Mouse (Mus musculus) kidney, embryonic 14.5 days (tissue): ENCODE data around the gene Myadml2. TPM values are rescaled to one million over a fixed set of nuclear protein-coding genes. Genes with fewer than 3 reads are reported as not detected.

ENCODE experiments used
- ATAC-seq: fragments of 200-750 bp; cut with Nextera tagmentation; 2 replicates; pipeline ENCODE4 v1.8.0; 2017; ENCODE audit warnings: moderate number of reproducible peaks, mild to moderate bottlenecking, moderate TSS enrichment, moderate library complexity; ENCODE audit not compliant: low FRiP score, low TSS enrichment
- H3K27ac ChIP-seq: fragments of 300-500 bp; sonication (generic); 2 replicates; pipeline ENCODE4 v1.5.1; 2014; ENCODE audit warnings: low read depth, mild to moderate bottlenecking, low read length, moderate library complexity, mixed read lengths
- H3K27me3 ChIP-seq: fragments of 300-500 bp; sonication (generic); 2 replicates; pipeline ENCODE4 v1.6.1; 2014; ENCODE audit warnings: mild to moderate bottlenecking, low read length; ENCODE audit not compliant: control insufficient read depth, insufficient read depth
- H3K36me3 ChIP-seq: fragments of 300-500 bp; sonication (generic); 2 replicates; pipeline ENCODE4 v1.6.1; 2014; ENCODE audit warnings: low read length, mixed read lengths; ENCODE audit not compliant: control insufficient read depth, insufficient read depth
- H3K4me1 ChIP-seq: fragments of 300-500 bp; sonication (generic); 2 replicates; pipeline ENCODE4 v1.6.1; 2014; ENCODE audit warnings: low read length, mixed read lengths; ENCODE audit not compliant: control insufficient read depth, insufficient read depth
- H3K4me2 ChIP-seq: fragments of 300-500 bp; sonication (generic); replicated peaks from 2 replicates; pipeline ENCODE4 v1.6.1; 2014; ENCODE audit warnings: low read depth, mild to moderate bottlenecking, low read length
- H3K4me3 ChIP-seq: fragments of 300-500 bp; sonication (generic); 2 replicates; pipeline ENCODE4 v1.5.1; 2014; ENCODE audit warnings: mild to moderate bottlenecking, low read length
- H3K9ac ChIP-seq: fragments of 300-500 bp; sonication (generic); 2 replicates; pipeline ENCODE4 v1.6.1; 2014; ENCODE audit warnings: low read depth, mild to moderate bottlenecking, low read length, moderate library complexity
- H3K9me3 ChIP-seq: fragments of 300-500 bp; sonication (generic); 2 replicates; pipeline ENCODE4 v1.6.1; 2016; ENCODE audit warnings: low read length; ENCODE audit not compliant: control insufficient read depth
- WGBS: fragments of 180-500 bp; shearing (Covaris S2); extraction: QIAGEN DNeasy Blood & Tissue Kit; methylation state at CpG from one replicate; pipeline ENCODE4 v1.1.7; 2014; 5-methylcytosine and 5-hydroxymethylcytosine counted together
- polyA plus RNA-seq: library from polyadenylated mRNA; unstranded; fragments of >200 nt; fragmentation: Nextera tagmentation; extraction: Ambion mirVana; gene quantifications from 2 replicates; pipeline ENCODE4 v1.2.1, GENCODE M21; 2014

Gene Myadml2
- polyA plus RNA-seq, 1 experiment from 2014 or later = not detected

GRCm38 (mm10) chr11:120666617-120667016, 18.7 kb upstream of the Myadml2 start:
- Histone ChIP-seq H3K27me3 (peaks cover 30% of the 10 kb centered on the region), H3K9ac (no peak overlapping the region), H3K4me3 (no peak overlapping the region), H3K27ac (no peak overlapping the region; the same call in 1 of the 2 replicates), H3K4me2 (no peak overlapping the region), H3K9me3 (no peaks in the 10 kb centered on the region), H3K36me3 (no peaks in the 10 kb centered on the region), H3K4me1 (no peaks in the 10 kb centered on the region)
- WGBS = 4% methylated on average over 3 of the region's 3 CpGs
- no peak for ATAC-seq

- no peak overlapping the region for H3K4me2 ChIP-seq
- H3K4me3 ChIP-seq = no peak overlapping the region
- 83% methylated on average over 3 of the region's 3 CpGs for WGBS
- no peaks in the 10 kb centered on the region for H3K9me3 ChIP-seq
- no peak for ATAC-seq
- H3K4me1 ChIP-seq = peaks cover 8% of the 10 kb centered on the region
- no peak overlapping the region for H3K9ac ChIP-seq
- peaks cover 42% of the 10 kb centered on the region for H3K27me3 ChIP-seq
- H3K27ac ChIP-seq = no peak overlapping the region
- no peaks in the 10 kb centered on the region for H3K36me3 ChIP-seq
Measured at GRCm38 (mm10) chr11:120665406-120665805, 17.4 kb upstream of the Myadml2 start.

GRCm38 (mm10) chr11:120663714-120664113, 15.8 kb upstream of the Myadml2 start:
- no peak overlapping the region for H3K27ac ChIP-seq

GRCm38 (mm10) chr11:120662759-120663158, 14.8 kb upstream of the Myadml2 start:
- Histone ChIP-seq H3K4me2 (no peak overlapping the region), H3K27me3 (peaks cover 67% of the 10 kb centered on the region), H3K4me3 (no peak overlapping the region), H3K9me3 (no peaks in the 10 kb centered on the region), H3K27ac (no peak overlapping the region), H3K9ac (no peak overlapping the region), H3K4me1 (peaks cover 18% of the 10 kb centered on the region), H3K36me3 (no peaks in the 10 kb centered on the region)
- ATAC-seq = no peak
- 79% methylated on average over 6 of the region's 6 CpGs for WGBS

More at GRCm38 (mm10) chr11:120663714-120664113, 15.8 kb upstream of the Myadml2 start:
- no peak overlapping the region for H3K4me2 ChIP-seq
- no peak overlapping the region for H3K9ac ChIP-seq
- peaks cover 59% of the 10 kb centered on the region for H3K27me3 ChIP-seq
- no peak for ATAC-seq
- no peak overlapping the region for H3K4me3 ChIP-seq
- H3K9me3 ChIP-seq = no peaks in the 10 kb centered on the region
- 90% methylated on average over 5 of the region's 5 CpGs for WGBS
- H3K36me3 ChIP-seq = no peaks in the 10 kb centered on the region
- peaks cover 18% of the 10 kb centered on the region for H3K4me1 ChIP-seq

GRCm38 (mm10) chr11:120661076-120661460, 13.1 kb upstream of the Myadml2 start, which contains the start of gene Notum:
TSS of gene Notum (minus strand) at chr11:120661175.
- peaks cover 67% of the 10 kb centered on the region for H3K27me3 ChIP-seq
- under 1% methylated on average over 35 of the region's 35 CpGs for WGBS
- no peaks in the 10 kb centered on the region for H3K36me3 ChIP-seq
- H3K9me3 ChIP-seq = no peaks in the 10 kb centered on the region
- H3K4me3 ChIP-seq = peak within 1 kb of the TSS; percentile 36
- H3K4me2 ChIP-seq = peak within 1 kb of the TSS; percentile 77
- no peak for ATAC-seq
- no peak within 1 kb of the TSS for H3K27ac ChIP-seq
- H3K9ac ChIP-seq = peak within 1 kb of the TSS; percentile 44
- H3K4me1 ChIP-seq = peaks cover 18% of the 10 kb centered on the region

- H3K4me2 ChIP-seq = peak overlapping the region; percentile 77
- peak overlapping the region; percentile 36 for H3K4me3 ChIP-seq
- H3K9ac ChIP-seq = peak overlapping the region; percentile 44
- H3K36me3 ChIP-seq = no peaks in the 10 kb centered on the region
- H3K4me1 ChIP-seq = peaks cover 18% of the 10 kb centered on the region
- WGBS = under 1% methylated on average over 81 of the region's 95 CpGs
- ATAC-seq = peak; percentile 60; the same call in 1 of the 2 replicates
- H3K27me3 ChIP-seq = peaks cover 66% of the 10 kb centered on the region
- H3K9me3 ChIP-seq = no peaks in the 10 kb centered on the region
- H3K27ac ChIP-seq = no peak overlapping the region
Measured at GRCm38 (mm10) chr11:120660301-120661075, 12.5 kb upstream of the Myadml2 start.

GRCm38 (mm10) chr11:120659509-120660300, 11.7 kb upstream of the Myadml2 start:
- H3K4me1 ChIP-seq = peaks cover 18% of the 10 kb centered on the region
- H3K27ac ChIP-seq = no peak overlapping the region
- H3K36me3 ChIP-seq = no peaks in the 10 kb centered on the region
- H3K4me3 ChIP-seq = peak overlapping the region; percentile 36
- ATAC-seq = peak; percentile 25
- peak overlapping the region; percentile 77 for H3K4me2 ChIP-seq
- peaks cover 60% of the 10 kb centered on the region for H3K27me3 ChIP-seq
- 1% methylated on average over 49 of the region's 50 CpGs for WGBS
- H3K9me3 ChIP-seq = no peaks in the 10 kb centered on the region
- H3K9ac ChIP-seq = peak overlapping the region; percentile 44

GRCm38 (mm10) chr11:120658876-120659410, 11.0 kb upstream of the Myadml2 start:
- Histone ChIP-seq H3K36me3 (no peaks in the 10 kb centered on the region), H3K4me1 (peaks cover 18% of the 10 kb centered on the region), H3K9ac (no peak overlapping the region), H3K9me3 (no peaks in the 10 kb centered on the region), H3K4me3 (no peak overlapping the region; the same call in 1 of the 2 replicates), H3K27me3 (peaks cover 60% of the 10 kb centered on the region), H3K27ac (no peak overlapping the region), H3K4me2 (peak overlapping the region; percentile 5; the same call in 1 of the 2 replicates)
- peak; percentile 36; the same call in 1 of the 2 replicates for ATAC-seq
- 2% methylated on average over 24 of the region's 24 CpGs for WGBS
